Mouse (Mus musculus): ENCODE data around the gene Taf15. TPM values are rescaled to one million over a fixed set of nuclear protein-coding genes. Genes with fewer than 3 reads are reported as not detected.

Taf15 gene
- polyA plus RNA-seq, 1 experiment from 2014 or later, result 11.1 TPM

DNA sequence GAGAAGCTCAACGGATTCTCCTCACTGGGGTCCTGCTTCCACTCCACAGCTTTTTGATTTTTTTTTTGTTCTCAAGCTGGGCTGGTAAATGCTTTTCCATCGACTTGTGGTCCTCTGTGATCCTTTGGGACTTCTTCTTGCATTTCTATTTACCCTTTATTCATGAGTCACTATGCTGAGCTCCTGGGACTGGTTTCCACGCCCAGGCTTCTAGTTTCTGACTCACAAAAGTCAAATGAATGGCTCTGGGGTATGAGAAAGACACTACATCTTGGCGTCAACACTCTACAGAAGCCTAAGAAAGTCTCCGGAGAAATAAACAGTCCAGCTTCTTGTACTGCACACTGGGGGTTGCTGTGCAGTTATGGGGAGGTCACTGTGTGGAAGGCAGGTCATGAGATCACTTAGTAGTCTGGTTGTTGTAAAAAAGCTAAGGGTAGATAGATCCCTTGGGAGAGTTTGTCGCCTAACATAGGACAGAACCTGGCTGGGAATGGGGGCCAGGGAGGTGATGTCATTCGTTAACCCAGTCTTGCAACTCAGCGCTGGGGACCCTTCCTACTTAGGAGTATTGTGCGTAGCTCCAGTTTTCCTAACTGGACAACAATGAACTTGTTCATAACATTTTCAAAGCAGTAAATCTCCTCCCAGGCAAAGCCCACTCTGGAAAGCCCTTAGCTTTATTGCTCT is 14.8 kb upstream of the Taf15 start:
- ATAC-seq (ENCODE audit: insufficient number of reproducible peaks, low FRiP score, low TSS enrichment, low read depth), result no peak
- Histone ChIP-seq H3K4me1 (peaks cover 38% of the 10 kb centered on the region), H3K36me3 (no peaks in the 10 kb centered on the region), H3K9ac (no peak overlapping the region), H3K4me2 (replicated peaks) (no peak overlapping the region), H3K27ac (replicated peaks) (no peak overlapping the region; the same call in 1 of the 2 replicates), H3K27me3 (peaks cover 8% of the 10 kb centered on the region; the same call in 1 of the 2 replicates), H3K9me3 (replicated peaks) (no peaks in the 10 kb centered on the region), H3K4me3 (replicated peaks) (no peak overlapping the region)
- WGBS, result 54% methylated on average over 9 of the region's 9 CpGs

DNA sequence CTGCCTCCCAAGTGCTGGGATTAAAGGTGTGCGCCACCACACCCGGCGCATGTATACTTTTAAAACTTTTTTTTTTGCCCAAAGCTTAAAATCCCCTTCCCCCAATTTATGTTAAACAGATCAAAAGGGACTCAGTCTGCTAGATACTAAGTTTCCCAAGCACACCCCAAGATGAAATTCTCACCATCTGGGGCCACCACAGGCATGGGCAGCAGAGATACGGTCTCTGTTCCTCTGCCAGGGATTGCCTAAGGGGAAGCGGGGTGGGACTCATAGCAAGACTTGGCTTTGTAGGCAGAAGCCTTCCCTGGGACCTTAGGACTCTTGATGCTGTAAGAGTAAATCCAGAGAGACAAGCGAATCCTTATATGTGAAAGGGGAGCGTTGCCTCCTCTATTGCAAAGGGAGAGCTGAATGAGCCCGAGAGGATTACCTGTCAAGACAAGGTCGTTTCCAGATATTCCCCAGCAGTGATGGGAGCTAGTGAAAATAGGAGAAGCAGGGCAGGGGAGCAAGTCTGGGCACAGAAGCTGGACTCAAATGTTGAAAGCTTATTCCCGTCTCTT is 11.3 kb upstream of the Taf15 start:
- peaks cover 20% of the 10 kb centered on the region; the same call in 1 of the 2 replicates for H3K27me3 ChIP-seq
- peaks cover 32% of the 10 kb centered on the region for H3K4me1 ChIP-seq
- no peak overlapping the region; the same call in 1 of the 2 replicates for H3K4me3 ChIP-seq (replicated peaks)
- ATAC-seq (ENCODE audit: insufficient number of reproducible peaks, low FRiP score, low TSS enrichment, low read depth), result no peak
- H3K36me3 ChIP-seq, result no peaks in the 10 kb centered on the region
- 52% methylated on average over 10 of the region's 10 CpGs for WGBS
- no peak overlapping the region for H3K27ac ChIP-seq (replicated peaks)
- no peak overlapping the region for H3K9ac ChIP-seq
- H3K9me3 ChIP-seq (replicated peaks), result no peaks in the 10 kb centered on the region
- H3K4me2 ChIP-seq (replicated peaks), result peak overlapping the region; percentile 95

DNA sequence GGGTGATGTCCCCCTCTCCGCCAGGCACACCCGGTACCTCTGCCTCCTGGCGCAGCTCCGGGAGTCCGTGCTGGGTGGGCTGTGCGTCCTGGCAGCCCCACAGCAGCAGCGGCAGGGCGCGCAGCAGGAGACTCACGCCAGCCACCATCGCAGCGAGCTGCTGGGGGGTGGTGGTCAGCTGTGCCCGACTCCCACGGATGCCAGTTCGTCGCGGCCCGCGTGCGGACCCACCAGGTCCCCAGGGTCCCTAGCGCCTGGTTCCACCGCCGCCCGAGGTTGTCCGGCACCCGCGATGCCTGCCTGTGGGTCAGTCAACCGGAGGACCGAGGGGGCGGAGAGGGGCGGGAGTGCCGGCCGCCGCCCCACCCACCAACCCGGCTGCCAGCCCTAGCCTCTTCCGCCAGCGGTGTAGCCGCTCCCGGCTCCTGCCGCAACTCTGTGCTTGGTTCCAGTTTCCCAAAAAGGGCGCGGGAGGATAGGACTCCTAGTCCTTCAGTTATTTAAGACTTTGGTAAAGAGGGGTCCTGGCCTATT is 10.1 kb upstream of the Taf15 start, which contains the start of gene Mmp28:
Gene Mmp28 (minus strand): TSS at position 361 of the 534 bp plus-strand sequence.
- ATAC-seq (ENCODE audit: insufficient number of reproducible peaks, low FRiP score, low TSS enrichment, low read depth), result peak; percentile 39; the same call in 1 of the 2 replicates
- H3K4me1 ChIP-seq, result peaks cover 40% of the 10 kb centered on the region
- under 1% methylated on average over 41 of the region's 42 CpGs for WGBS
- peak within 1 kb of the TSS; percentile 62 for H3K4me3 ChIP-seq (replicated peaks)
- no peak within 1 kb of the TSS for H3K27ac ChIP-seq (replicated peaks)
- H3K9ac ChIP-seq, result peak within 1 kb of the TSS; percentile 55
- no peaks in the 10 kb centered on the region for H3K9me3 ChIP-seq (replicated peaks)
- H3K36me3 ChIP-seq, result no peaks in the 10 kb centered on the region
- H3K4me2 ChIP-seq (replicated peaks), result peak within 1 kb of the TSS; percentile 95
- peaks cover 20% of the 10 kb centered on the region; the same call in 1 of the 2 replicates for H3K27me3 ChIP-seq

DNA sequence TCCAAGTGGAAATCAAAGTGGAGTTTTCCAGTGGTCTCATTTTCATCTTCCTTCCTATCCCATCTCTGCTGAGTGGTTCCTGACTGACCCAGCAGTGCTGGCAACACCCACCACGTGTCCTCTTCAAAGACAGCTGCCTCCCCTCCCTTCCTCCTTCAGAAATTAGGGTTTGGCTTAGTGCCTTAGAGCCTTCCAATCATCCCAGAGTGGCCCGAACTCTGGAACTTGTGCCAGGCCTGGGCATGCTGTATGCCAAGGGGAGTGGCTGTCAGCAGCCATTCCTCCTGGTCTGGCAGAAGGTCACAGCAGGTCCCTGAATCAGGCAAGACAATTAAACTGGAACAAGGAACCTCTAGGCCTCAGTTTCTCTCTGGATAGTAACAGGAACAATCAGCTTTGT is 6.9 kb upstream of the Taf15 start:
- Histone ChIP-seq H3K9me3 (replicated peaks) (no peaks in the 10 kb centered on the region), H3K4me1 (peaks cover 35% of the 10 kb centered on the region), H3K9ac (no peak overlapping the region), H3K36me3 (no peaks in the 10 kb centered on the region), H3K27ac (replicated peaks) (no peak overlapping the region), H3K27me3 (peaks cover 20% of the 10 kb centered on the region; the same call in 1 of the 2 replicates), H3K4me2 (replicated peaks) (no peak overlapping the region), H3K4me3 (replicated peaks) (no peak overlapping the region)
- 24% methylated on average over 2 of the region's 2 CpGs for WGBS
- no peak for ATAC-seq (ENCODE audit: insufficient number of reproducible peaks, low FRiP score, low TSS enrichment, low read depth)

DNA sequence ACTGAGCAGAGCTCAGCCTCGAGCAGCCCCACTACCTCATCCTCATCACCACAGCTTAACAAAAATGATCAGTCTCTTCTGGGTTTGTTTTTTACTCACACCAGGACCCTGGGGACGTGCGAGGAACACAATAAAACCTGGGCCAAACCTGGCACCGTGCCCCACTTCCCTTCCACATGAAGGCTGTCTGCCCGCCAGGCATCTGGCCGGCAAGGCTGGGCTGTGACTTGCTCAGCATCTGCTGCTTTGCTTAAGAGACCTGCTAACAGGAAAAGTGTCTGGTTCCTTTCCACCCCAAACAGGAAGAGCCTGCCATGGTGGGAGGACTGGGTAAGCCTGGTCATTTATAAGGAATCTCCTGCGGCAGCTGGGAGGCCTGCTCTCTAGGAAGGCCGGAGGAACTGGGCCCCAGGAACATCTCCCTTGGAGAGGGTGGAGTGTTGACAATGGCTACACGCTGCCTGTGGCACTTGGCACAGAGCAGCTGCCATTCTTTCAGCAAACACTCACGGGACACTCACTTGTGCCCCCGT is 5.7 kb upstream of the Taf15 start:
- WGBS, result 50% methylated on average over 11 of the region's 11 CpGs
- ATAC-seq (ENCODE audit: insufficient number of reproducible peaks, low FRiP score, low TSS enrichment, low read depth), result peak; percentile 45
- Histone ChIP-seq H3K27me3 (peaks cover 17% of the 10 kb centered on the region; the same call in 1 of the 2 replicates), H3K9me3 (replicated peaks) (no peaks in the 10 kb centered on the region), H3K27ac (replicated peaks) (no peak overlapping the region), H3K4me3 (replicated peaks) (no peak overlapping the region), H3K9ac (no peak overlapping the region), H3K4me1 (peaks cover 40% of the 10 kb centered on the region), H3K4me2 (replicated peaks) (no peak overlapping the region), H3K36me3 (no peaks in the 10 kb centered on the region)

DNA sequence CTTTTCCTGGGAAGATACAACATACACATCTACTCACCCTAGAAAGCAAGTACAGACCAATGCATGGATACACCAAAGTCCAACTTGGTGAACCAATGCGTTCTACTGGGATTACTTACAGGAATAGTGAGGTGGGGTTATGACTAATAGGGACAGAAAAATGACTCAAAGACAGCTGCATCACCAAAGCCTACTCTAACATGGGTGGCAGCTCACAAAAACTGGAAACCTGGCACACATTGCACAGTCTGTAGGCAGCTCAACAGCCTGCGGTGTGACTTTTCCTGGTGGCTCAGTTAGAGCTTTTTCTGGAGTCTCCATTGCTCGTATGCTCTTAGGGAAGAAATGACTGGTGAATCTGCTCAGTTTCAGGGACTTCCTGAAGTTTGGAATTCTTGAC is 4.1 kb upstream of the Taf15 start:
- H3K4me2 ChIP-seq (replicated peaks), result no peak overlapping the region
- H3K4me3 ChIP-seq (replicated peaks), result no peak overlapping the region
- no peak overlapping the region for H3K9ac ChIP-seq
- ATAC-seq (ENCODE audit: insufficient number of reproducible peaks, low FRiP score, low TSS enrichment, low read depth), result no peak
- peaks cover 6% of the 10 kb centered on the region; the same call in 1 of the 2 replicates for H3K27me3 ChIP-seq
- H3K9me3 ChIP-seq (replicated peaks), result no peaks in the 10 kb centered on the region
- H3K36me3 ChIP-seq, result no peaks in the 10 kb centered on the region
- H3K4me1 ChIP-seq, result peaks cover 32% of the 10 kb centered on the region
- WGBS, result 88% methylated on average over 3 of the region's 3 CpGs
- no peak overlapping the region for H3K27ac ChIP-seq (replicated peaks)

DNA sequence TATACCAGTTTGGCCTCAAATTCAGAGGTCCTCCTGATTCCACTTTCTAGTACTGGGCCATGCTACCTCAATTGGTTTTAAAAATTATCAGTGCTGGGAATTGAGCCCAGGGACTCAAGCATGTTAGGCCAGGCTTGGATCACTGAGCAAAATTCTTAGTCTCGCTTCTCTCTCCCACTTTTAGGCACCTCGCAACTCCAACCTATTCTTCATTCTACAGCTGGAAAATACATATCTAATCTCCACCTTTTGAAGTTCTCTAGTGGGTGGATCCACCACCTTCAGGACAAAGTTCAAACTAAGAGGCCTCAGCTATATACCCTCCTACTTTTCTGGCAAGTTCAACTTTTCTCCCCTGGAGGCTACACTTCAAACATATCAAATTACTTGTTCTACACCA is 1.1 kb upstream of the Taf15 start:
- H3K27ac ChIP-seq (replicated peaks), result peak overlapping the region; percentile 96; the same call in 1 of the 2 replicates
- no peaks in the 10 kb centered on the region for H3K27me3 ChIP-seq
- WGBS, result 64% methylated on average over 2 of the region's 2 CpGs

DNA sequence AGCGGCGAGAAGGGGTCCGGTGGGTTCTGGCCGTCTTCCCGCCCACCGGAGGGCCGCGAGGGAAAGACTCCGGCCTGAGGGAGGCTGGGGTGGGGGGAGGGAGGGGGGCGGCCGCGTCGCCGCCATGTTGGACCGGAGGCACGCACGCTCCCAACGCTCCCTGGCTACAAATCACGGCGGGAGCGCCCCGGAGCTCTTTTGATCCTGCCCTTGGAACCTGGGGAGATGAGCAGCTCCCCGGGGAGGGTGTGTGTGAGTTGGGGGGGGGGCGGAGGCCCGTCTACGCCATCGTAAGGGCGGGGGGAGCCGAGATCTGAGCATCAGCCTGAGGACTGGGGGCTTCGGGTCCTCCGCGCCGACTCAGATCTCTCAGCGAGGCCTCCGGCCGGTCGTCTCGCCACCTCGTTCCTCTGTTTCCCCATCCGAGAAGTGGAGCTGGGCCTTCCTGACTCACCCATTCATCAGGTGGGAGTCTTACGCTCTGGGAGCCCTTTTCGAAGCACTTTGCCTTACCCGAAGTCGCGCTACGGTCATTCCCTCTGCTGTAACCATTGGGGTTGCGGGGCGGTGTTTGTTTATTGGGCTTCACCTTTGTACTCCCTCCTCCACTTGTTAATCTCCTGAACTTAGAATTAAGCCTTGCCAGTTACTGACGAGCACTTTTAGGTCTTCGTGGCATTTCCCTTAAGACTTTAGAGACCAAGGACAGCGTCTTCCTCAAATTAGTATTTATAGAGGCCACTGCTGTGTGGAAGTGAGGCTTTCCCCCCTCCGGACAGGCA is 540 bp downstream of the Taf15 start:
- ATAC-seq (ENCODE audit: insufficient number of reproducible peaks, low FRiP score, low TSS enrichment, low read depth), result peak; percentile 82
- peaks cover 12% of the 10 kb centered on the region; the same call in 1 of the 2 replicates for H3K36me3 ChIP-seq
- H3K27ac ChIP-seq (replicated peaks), result peak overlapping the region; percentile 96
- H3K27me3 ChIP-seq, result no peaks in the 10 kb centered on the region
- H3K4me3 ChIP-seq (replicated peaks), result peak overlapping the region; percentile 92
- H3K4me1 ChIP-seq, result peaks cover 20% of the 10 kb centered on the region
- under 1% methylated on average over 47 of the region's 52 CpGs for WGBS
- peak overlapping the region; percentile 72 for H3K4me2 ChIP-seq (replicated peaks)
- peak overlapping the region; percentile 92 for H3K9ac ChIP-seq
- H3K9me3 ChIP-seq (replicated peaks), result no peaks in the 10 kb centered on the region

More for the DNA sequence above, 1.1 kb upstream of the Taf15 start:
- Histone ChIP-seq H3K36me3 (peaks cover 6% of the 10 kb centered on the region; the same call in 1 of the 2 replicates), H3K4me1 (peaks cover 28% of the 10 kb centered on the region), H3K4me2 (replicated peaks) (peak overlapping the region; percentile 70), H3K9me3 (replicated peaks) (no peaks in the 10 kb centered on the region), H3K4me3 (replicated peaks) (peak overlapping the region; percentile 92; the same call in 1 of the 2 replicates), H3K9ac (no peak overlapping the region)
- ATAC-seq (ENCODE audit: insufficient number of reproducible peaks, low FRiP score, low TSS enrichment, low read depth), result no peak

DNA sequence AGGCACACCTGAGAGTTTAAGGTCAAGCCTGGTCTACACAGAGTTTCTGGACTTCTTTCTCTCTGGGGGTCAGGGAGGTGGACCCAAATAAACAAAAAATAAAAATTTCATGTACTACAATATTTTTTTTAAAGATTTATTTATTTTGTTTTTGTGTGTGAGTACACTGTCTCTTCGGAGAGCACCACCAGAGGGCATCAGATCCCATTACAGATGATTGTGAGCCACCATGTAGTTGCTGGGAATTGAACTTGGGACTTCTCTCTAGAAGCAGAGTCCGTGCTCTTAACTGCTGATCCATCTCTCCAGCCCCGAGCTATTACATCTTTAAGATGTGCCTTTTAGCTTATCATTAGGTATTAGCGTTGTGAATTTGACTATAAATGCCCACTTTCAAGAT is 18.6 kb downstream of the Taf15 start:
- Histone ChIP-seq H3K36me3 (peaks cover 39% of the 10 kb centered on the region), H3K4me1 (no peaks in the 10 kb centered on the region), H3K4me3 (replicated peaks) (no peak overlapping the region), H3K4me2 (replicated peaks) (no peak overlapping the region), H3K9me3 (replicated peaks) (no peaks in the 10 kb centered on the region), H3K27me3 (no peaks in the 10 kb centered on the region), H3K27ac (replicated peaks) (no peak overlapping the region), H3K9ac (no peak overlapping the region)
- WGBS, result 82% methylated on average over 4 of the region's 4 CpGs
- no peak for ATAC-seq (ENCODE audit: insufficient number of reproducible peaks, low FRiP score, low TSS enrichment, low read depth)

DNA sequence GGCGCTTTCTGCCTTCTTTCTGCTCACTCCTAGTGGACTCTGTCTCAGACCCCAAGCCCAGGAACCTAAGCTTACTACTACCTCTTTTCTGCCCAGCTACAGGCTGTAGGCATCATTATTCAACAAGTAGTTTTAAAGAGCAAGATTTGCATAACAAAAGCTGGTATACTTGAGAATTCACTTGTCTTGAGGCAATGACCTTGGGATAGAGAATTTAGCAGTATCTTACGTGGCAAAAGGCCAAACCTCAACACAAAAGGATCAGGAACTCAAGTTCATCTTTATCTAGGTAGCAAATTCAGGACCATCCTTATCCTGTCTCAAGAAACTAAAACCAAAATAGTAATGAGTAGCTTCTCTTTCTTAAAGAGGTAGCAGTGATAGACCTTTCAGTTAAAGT is 22.7 kb downstream of the Taf15 start:
- no peak for ATAC-seq (ENCODE audit: insufficient number of reproducible peaks, low FRiP score, low TSS enrichment, low read depth)
- no peak overlapping the region for H3K4me2 ChIP-seq (replicated peaks)
- no peak overlapping the region for H3K9ac ChIP-seq
- H3K4me1 ChIP-seq, result no peaks in the 10 kb centered on the region
- no peaks in the 10 kb centered on the region for H3K9me3 ChIP-seq (replicated peaks)
- no peak overlapping the region for H3K27ac ChIP-seq (replicated peaks)
- no peaks in the 10 kb centered on the region for H3K27me3 ChIP-seq
- WGBS, result 90% methylated on average over 2 of the region's 2 CpGs
- H3K4me3 ChIP-seq (replicated peaks), result no peak overlapping the region
- H3K36me3 ChIP-seq, result peaks cover 29% of the 10 kb centered on the region; the same call in 1 of the 2 replicates

All from embryonic facial prominence, embryonic 15.5 days (tissue).